Mouse (Mus musculus): ENCODE measurements around the gene Bag5. TPM values are rescaled to one million over a fixed set of nuclear protein-coding genes. Genes with fewer than 3 reads are reported as not detected.

Gene Bag5
- 21.0 and 22.8 TPM in 2 replicates for polyA plus RNA-seq (2012)

DNA sequence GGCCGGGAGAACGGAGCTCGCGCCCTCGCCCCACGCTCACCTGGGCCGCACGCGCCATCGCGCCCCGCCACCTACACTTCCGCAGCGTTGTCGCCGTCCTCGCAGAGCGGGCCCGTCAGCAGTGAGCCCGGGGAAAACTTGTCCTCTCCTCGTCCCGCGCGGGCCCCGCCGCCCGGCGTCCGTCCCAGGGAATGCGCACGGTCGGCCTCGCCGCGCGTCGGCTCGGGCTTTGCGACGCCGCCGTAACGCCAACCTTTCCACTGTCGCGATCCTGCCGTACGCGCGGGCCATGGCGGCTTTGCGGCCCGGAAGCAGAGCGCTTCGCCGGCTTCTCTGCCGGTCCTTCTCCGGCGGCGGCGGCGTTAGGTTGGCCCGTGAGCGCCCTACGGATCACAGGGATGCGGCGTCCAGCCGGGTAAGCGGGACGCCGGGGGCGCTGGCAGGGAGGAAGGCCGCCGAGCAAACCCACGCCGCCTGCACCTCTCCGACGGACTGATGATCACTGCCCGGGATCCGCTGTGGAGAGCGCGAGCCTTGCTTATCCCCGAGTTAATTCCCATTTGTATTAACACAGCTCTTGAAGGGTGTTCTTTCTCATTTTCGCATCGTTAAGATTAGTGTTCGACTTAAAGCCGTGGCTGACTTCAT lies at the start of gene Bag5, which contains the start of gene Apopt1:
Bag5 (minus strand) TSS at position 254 of the 648 bp plus-strand sequence.
Apopt1 (plus strand) TSS at position 258 of the 648 bp plus-strand sequence.

DNA sequence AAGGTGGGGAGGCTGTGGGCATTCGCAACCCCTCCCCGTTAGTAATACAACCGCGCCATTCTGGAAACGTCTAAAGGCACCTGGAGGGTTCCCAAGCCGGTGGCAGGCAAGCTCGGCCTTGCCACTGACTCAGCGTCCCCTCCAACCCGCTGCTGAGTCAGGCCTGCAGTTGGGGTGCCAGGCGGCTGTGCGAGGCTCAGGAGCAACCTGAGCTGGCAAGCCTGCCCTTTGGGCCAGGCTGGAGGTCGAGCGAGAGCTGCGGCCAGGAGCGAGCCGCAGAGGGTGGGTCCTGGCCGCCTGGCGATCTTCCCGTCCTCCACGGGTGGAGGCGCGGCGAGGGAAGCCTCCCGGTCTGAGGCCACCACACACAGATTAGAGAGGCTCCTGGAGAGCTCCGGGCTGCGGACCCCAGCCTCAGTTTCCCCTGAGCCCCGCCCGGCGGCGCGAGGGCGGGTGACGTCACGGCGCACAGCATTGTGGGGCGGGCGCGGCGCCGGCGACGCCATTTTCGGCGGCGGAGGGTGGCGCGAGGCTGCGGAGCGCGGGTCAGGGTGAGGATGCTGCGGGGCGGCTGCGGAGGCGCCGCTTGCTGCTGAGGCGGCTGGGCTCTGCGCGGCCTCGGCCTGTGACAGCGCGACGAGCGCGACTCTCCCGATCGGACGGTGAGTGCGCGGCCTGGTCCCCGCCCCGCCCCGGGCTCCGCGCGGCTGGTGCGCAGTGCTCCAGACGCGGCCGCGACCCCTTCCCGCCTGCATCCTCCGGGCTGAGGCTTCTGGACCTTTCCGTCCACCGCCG lies 45.5 kb upstream of the Bag5 start, which contains the start of gene Klc1:
Klc1 (plus strand) TSS at position 469 of the 795 bp plus-strand sequence.

DNA sequence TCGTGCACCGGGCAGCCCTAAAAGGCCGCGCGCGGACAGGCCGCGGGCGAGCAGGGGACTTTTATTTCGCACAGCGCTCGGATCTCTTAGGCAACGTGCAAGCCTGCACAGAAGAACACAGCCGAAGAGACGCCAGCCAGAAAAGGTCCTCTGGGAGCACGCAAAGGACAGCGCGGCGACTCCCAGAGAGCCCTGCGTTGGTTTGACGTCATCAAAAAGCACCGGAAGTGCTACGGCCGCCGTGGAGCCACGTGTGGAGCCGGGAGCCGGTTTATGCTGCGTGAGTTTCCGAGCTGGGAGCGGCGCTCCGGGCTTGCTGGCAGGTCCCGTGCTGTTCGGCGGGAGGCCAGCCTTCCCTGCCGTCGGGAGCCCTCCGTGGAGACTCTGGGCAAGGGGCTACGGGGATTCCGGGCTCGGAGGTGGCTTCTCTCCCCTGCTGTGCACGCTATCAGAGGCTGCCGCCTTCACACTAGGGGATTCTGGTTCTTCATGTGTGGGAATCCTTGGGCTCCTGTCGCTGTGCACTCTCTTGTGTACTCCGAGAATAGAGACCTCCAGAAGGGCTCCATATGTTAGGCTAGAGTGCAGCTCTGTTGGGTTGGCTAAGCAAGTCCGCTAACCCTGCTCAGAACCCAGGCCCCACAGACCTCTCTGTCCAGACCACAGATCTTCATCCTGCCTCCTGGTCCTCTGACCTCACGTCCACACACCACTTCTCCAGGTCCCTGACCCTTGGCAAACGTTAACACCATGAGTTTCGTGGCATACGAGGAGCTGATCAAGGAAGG lies 35.0 kb downstream of the Bag5 start, which contains the start of gene Trmt61a:
Trmt61a (plus strand) TSS at position 224 of the 788 bp plus-strand sequence.

DNA sequence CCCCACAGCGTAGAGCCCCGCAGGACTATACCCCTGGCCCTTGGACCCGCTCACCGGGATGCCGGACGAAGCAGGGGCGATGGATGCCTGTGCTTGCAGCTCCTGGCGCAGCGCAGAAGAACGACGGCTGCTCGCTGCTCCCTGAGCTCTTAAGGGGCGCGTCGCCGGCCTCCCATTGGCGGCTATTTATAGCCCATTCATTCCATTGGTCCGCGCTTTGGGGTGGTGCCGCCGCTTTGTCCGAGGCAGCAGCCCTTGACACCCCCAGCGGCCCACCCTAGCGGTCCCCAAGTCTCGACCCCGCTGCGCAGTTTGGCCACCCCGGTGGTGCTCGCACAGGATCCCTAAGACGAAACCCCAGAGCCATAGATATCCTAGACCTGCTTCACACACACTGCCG lies 40.9 kb downstream of the Bag5 start, which contains the start of gene Ckb:
Ckb (minus strand) TSS at position 163 of the 400 bp plus-strand sequence.

Other genes starting within 250 kb of the Bag5 start
- not detected in 2 replicates for gene Gm266, start 227.4 kb downstream of the Bag5 start, polyA plus RNA-seq (2012)
- 207 and 340 TPM in 2 replicates for gene Eif5, start 175.2 kb downstream of the Bag5 start, polyA plus RNA-seq (2012)
- 10.0 and 11.7 TPM in 2 replicates for gene Mark3, start 138.7 kb downstream of the Bag5 start, polyA plus RNA-seq (2012)
- gene Ckb, start 40.9 kb downstream of the Bag5 start, polyA plus RNA-seq (2012) = 17.5 and 20.4 TPM in 2 replicates
- gene Trmt61a, start 35.2 kb downstream of the Bag5 start, polyA plus RNA-seq (2012) = 26.9 and 31.8 TPM in 2 replicates
- 170 and 178 TPM in 2 replicates for gene Apopt1, start within 50 bp of the Bag5 start, polyA plus RNA-seq (2012)
- gene Klc1, start 45.6 kb upstream of the Bag5 start, polyA plus RNA-seq (2012) = 38.0 and 46.7 TPM in 2 replicates
- gene Xrcc3, start 100.6 kb upstream of the Bag5 start, polyA plus RNA-seq (2012) = 10.8 and 11.2 TPM in 2 replicates
- 4.4 and 5.0 TPM in 2 replicates for gene Zfyve21, start 100.9 kb upstream of the Bag5 start, polyA plus RNA-seq (2012)
- gene Ppp1r13b, start 194.9 kb upstream of the Bag5 start, polyA plus RNA-seq (2012) = 10.6 and 15.1 TPM in 2 replicates